Mouse (Mus musculus) spleen, adult 2 months (tissue): Measurements from ENCODE around the gene Macrod2. TPM values are rescaled to one million over a fixed set of nuclear protein-coding genes. Genes with fewer than 3 reads are reported as not detected.

ENCODE experiments used
- DNase-seq, 2 experiments: peaks; one replicate each; pipeline versions ENCODE4 v3.0.0 to v3.0.0-alpha.2; 2012 to 2021; ENCODE audit warnings: low spot score in 2 of 2, low read depth in 1 of 2
- H3K27ac ChIP-seq: fragments of 200-500 bp; 2 replicates; pipeline ENCODE4 v1.5.1; 2012; ENCODE audit warnings: low read length, inconsistent platforms; ENCODE audit not compliant: insufficient read depth
- H3K27me3 ChIP-seq: fragments of 200-500 bp; 2 replicates; pipeline ENCODE4 v1.6.1; 2012; ENCODE audit warnings: mild to moderate bottlenecking, moderate library complexity, low read length, inconsistent platforms; ENCODE audit not compliant: control insufficient read depth, insufficient read depth
- H3K36me3 ChIP-seq: fragments of 200-500 bp; 2 replicates; pipeline ENCODE4 v1.6.1; 2012; ENCODE audit warnings: mild to moderate bottlenecking, low read length, inconsistent platforms; ENCODE audit not compliant: control insufficient read depth, insufficient read depth
- H3K4me1 ChIP-seq: fragments of 200-500 bp; 2 replicates; pipeline ENCODE4 v1.6.1; 2011; ENCODE audit warnings: inconsistent platforms; ENCODE audit not compliant: control insufficient read depth, insufficient read depth, insufficient read length
- H3K4me3 ChIP-seq: fragments of 200-500 bp; 2 replicates; pipeline ENCODE4 v1.5.1; 2011; ENCODE audit warnings: mild to moderate bottlenecking, inconsistent platforms; ENCODE audit not compliant: insufficient read depth, insufficient read length; ENCODE audit errors: extremely low read depth
- CTCF ChIP-seq: fragments of 200-500 bp; IDR thresholded peaks from 2 replicates; pipeline ENCODE4 v1.5.1; 2011; ENCODE audit warnings: mild to moderate bottlenecking, inconsistent platforms; ENCODE audit not compliant: insufficient read depth, insufficient read length, insufficient replicate concordance; ENCODE audit errors: extremely low read depth
- POLR2A ChIP-seq: fragments of 200-500 bp; IDR thresholded peaks from 2 replicates; pipeline ENCODE4 v1.6.1; 2011; ENCODE audit warnings: low read depth, low read length, inconsistent platforms
- WGBS: fragments of 180-500 bp; shearing (Covaris S2); methylation state at CpG from one replicate; pipeline ENCODE4 v1.1.7; 2018; 5-methylcytosine and 5-hydroxymethylcytosine counted together
- polyA plus RNA-seq: library from polyadenylated mRNA; depleted of rRNA; stranded (reverse); fragments of >200 nt; gene quantifications from 2 replicates; pipeline ENCODE4 v1.2.3, GENCODE M21; 2012

The Macrod2 gene
- polyA plus RNA-seq, 1 experiment: 2.2 TPM

- TF ChIP-seq POLR2A (no peak), CTCF (no peak)
- Histone ChIP-seq H3K4me1 (no peaks in the 10 kb centered on the region), H3K27ac (no peak overlapping the region), H3K4me3 (no peak overlapping the region), H3K36me3 (no peaks in the 10 kb centered on the region), H3K27me3 (no peaks in the 10 kb centered on the region)
- 74% methylated on average over 4 of the region's 4 CpGs for WGBS
- DNase-seq: no peak
Measured at GRCm38 (mm10) chr2:140692461-140692860, 297.4 kb downstream of the Macrod2 start.

GRCm38 (mm10) chr2:140693845-140694244 lies 298.7 kb downstream of the Macrod2 start:
- H3K4me3 ChIP-seq: no peak overlapping the region
- no peaks in the 10 kb centered on the region for H3K27me3 ChIP-seq
- WGBS: 86% methylated on average over 5 of the region's 5 CpGs
- no peak for TF ChIP-seq CTCF
- no peak for TF ChIP-seq POLR2A
- H3K36me3 ChIP-seq: no peaks in the 10 kb centered on the region
- no peak for DNase-seq
- H3K4me1 ChIP-seq: no peaks in the 10 kb centered on the region
- H3K27ac ChIP-seq: no peak overlapping the region

DNA sequence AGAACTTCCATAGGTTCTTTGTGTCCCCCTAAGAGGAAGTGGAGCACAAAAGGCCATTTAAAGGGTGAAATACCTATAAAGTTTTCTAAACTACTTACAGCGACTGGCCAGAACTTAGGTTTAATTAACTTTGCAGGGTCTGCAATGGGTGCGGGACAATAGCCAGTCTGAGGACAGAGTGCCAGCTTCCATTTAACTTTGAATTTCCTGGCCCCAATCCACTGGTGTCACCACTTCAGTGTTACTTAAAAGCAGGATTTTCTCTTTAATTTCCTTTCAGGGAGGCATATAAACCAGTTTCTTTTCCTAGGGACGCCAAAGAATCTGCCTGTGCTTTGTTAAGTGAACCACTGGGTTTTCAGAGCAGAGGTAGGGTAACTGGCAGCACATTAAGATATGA lies 303.5 kb downstream of the Macrod2 start:
- TF ChIP-seq POLR2A: no peak
- no peak for TF ChIP-seq CTCF
- DNase-seq: no peak
- WGBS: 89% methylated on average over 3 of the region's 3 CpGs

DNA sequence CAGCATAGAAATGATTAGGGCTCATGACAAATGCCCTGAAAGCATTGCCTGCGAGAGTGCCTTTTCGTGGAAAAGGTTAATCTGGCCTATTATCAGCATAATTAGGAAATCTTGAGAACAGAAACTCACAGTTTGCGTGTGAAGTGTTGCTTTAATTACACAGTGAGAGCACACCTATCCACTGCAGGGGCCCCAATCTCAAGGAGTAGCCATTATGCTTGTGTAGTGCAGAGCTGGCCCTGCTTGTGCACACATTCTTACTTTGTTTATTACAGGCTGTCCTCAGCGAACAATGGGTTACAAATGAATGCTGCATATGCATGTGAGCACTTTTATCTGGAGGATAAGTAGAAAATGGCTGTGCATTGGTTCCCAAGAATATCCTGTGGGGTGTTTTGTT lies 308.3 kb downstream of the Macrod2 start:
- no peak for TF ChIP-seq POLR2A
- no peak for TF ChIP-seq CTCF
- DNase-seq: no peak
- 88% methylated on average over 4 of the region's 4 CpGs for WGBS
- no peaks in the 10 kb centered on the region for H3K4me1 ChIP-seq
- H3K27me3 ChIP-seq: no peaks in the 10 kb centered on the region
- no peak overlapping the region for H3K4me3 ChIP-seq
- H3K36me3 ChIP-seq: no peaks in the 10 kb centered on the region
- H3K27ac ChIP-seq: no peak overlapping the region

More for the DNA sequence above, 303.5 kb downstream of the Macrod2 start:
- Histone ChIP-seq H3K4me1 (no peaks in the 10 kb centered on the region), H3K4me3 (no peak overlapping the region), H3K36me3 (no peaks in the 10 kb centered on the region), H3K27me3 (no peaks in the 10 kb centered on the region), H3K27ac (no peak overlapping the region)

- WGBS: 78% methylated on average over 3 of the region's 3 CpGs
- Histone ChIP-seq H3K4me3 (no peak overlapping the region), H3K27ac (no peak overlapping the region), H3K36me3 (no peaks in the 10 kb centered on the region), H3K4me1 (no peaks in the 10 kb centered on the region), H3K27me3 (no peaks in the 10 kb centered on the region)
- DNase-seq: no peak
- TF ChIP-seq CTCF (no peak), POLR2A (no peak)
Measured at GRCm38 (mm10) chr2:140704146-140704545, 309.0 kb downstream of the Macrod2 start.

GRCm38 (mm10) chr2:140705278-140705677 lies 310.2 kb downstream of the Macrod2 start:
- H3K4me1 ChIP-seq: no peaks in the 10 kb centered on the region
- no peak overlapping the region for H3K4me3 ChIP-seq
- H3K27ac ChIP-seq: no peak overlapping the region
- H3K27me3 ChIP-seq: no peaks in the 10 kb centered on the region
- DNase-seq: no peak
- 68% methylated on average over 2 of the region's 2 CpGs for WGBS
- no peaks in the 10 kb centered on the region for H3K36me3 ChIP-seq
- TF ChIP-seq POLR2A (no peak), CTCF (no peak)

DNA sequence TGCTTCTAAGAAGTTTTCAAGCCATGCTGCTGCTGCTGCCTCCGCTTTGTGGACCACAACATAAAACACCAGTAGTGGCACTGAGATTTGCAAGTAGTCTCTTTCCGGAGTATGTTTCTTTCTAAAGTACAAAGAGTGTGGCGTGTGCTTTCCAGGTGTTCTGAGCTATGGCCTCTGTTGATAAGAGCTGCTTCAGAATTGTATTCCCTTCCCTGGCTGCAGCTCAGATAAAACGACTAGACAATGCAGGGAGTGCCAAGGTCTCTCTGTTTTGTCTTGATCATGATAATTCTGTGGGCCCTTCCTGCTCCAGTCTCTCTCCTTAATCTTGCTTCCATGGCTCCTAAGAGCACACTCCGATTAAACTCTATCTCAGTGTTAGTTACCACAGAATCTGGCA lies 312.4 kb downstream of the Macrod2 start:
- no peaks in the 10 kb centered on the region for H3K4me1 ChIP-seq
- DNase-seq: no peak
- H3K27me3 ChIP-seq: no peaks in the 10 kb centered on the region
- H3K36me3 ChIP-seq: no peaks in the 10 kb centered on the region
- 87% methylated on average over 5 of the region's 5 CpGs for WGBS
- no peak overlapping the region for H3K4me3 ChIP-seq
- no peak overlapping the region for H3K27ac ChIP-seq
- TF ChIP-seq POLR2A: no peak
- TF ChIP-seq CTCF: no peak
